Mouse (Mus musculus): ENCODE data around the gene Mtmr11. TPM values are rescaled to one million over a fixed set of nuclear protein-coding genes. Genes with fewer than 3 reads are reported as not detected.

Gene Mtmr11
- polyA plus RNA-seq, 1 experiment from 2014 or later: 11.6 TPM

DNA sequence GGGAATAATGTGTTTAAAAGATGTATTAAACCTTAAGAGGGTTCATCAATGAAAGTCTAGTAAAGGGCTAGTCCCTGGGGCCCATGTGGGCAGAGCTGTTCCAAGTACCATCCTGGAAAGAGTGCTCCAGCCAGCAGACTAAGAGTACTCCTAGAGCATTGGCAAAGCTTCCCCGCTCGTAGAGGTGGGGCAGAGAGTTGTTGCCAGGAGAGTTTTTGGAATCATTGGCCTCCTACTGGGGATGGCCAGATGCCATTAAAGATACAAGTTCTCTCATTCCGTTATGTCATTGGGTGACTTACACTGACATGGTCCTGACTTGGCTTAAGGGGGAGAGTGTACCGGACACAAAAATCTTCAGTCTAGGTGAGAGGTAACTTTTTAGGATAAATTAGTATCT, 17.7 kb downstream of the Mtmr11 start:
- Histone ChIP-seq H3K27ac (no peak overlapping the region), H3K9ac (no peak overlapping the region), H3K4me2 (replicated peaks) (no peak overlapping the region), H3K9me3 (ENCODE audit: control insufficient read depth, low read length) (no peaks in the 10 kb centered on the region), H3K4me1 (replicated peaks; ENCODE audit: control insufficient read depth, insufficient read depth, low read length) (peaks cover 27% of the 10 kb centered on the region), H3K36me3 (replicated peaks; ENCODE audit: control insufficient read depth, insufficient read depth) (peaks cover 40% of the 10 kb centered on the region), H3K27me3 (ENCODE audit: control insufficient read depth, insufficient read depth, low read length) (no peaks in the 10 kb centered on the region), H3K4me3 (replicated peaks; ENCODE audit: low read length) (no peak overlapping the region)
- ATAC-seq (ENCODE audit: low FRiP score): no peak
- WGBS: 57% methylated on average over 4 of the region's 4 CpGs
- DNase-seq (ENCODE audit: low spot score): no peak

DNA sequence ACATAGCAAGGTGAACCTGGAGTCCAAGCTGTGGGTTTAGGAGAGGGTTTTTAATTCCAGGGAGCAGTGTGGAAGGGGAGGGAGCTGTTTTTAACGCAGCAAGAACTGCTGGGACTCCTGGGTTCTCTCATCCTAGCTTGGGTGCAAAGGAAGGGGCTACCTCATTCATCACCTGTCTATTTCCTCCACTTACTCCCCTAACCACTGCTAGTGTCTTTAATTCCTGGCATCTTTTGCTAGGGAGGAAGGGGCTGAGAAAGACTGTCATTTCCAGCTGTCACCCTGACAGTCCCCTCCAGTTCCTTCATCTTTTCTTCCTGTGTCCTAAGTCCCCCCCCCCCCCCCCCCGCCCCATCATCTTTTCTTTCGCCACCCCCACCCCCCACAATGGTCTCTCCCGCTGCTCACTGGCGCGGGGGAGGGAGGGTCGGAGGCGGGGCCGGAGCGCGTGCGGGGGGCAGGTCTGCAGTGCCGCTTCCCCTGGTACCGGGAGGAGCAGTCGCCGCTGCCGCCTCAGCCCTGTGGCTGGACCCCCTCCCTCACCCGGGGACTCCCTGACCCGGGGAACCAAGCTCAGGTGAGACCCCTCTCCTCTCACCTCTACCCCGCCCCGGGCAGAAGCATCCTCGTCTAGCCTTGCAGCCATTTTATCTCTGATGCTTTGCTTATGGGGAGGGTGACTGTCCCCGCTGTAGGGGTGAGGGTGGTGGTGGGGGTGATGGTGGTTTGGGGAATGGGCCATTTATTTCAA, 19.1 kb downstream of the Mtmr11 start, which contains the start of gene Sv2a:
Gene Sv2a (plus strand): TSS at position 425 of the 751 bp plus-strand sequence.
- ATAC-seq (ENCODE audit: low FRiP score) (peak; percentile 80), DNase-seq (ENCODE audit: low spot score) (peak; percentile 62)
- 0% methylated on average over 14 of the region's 23 CpGs for WGBS
- H3K36me3 ChIP-seq (replicated peaks; ENCODE audit: control insufficient read depth, insufficient read depth): peaks cover 37% of the 10 kb centered on the region
- no peaks in the 10 kb centered on the region for H3K9me3 ChIP-seq (ENCODE audit: control insufficient read depth, low read length)
- peaks cover 27% of the 10 kb centered on the region for H3K4me1 ChIP-seq (replicated peaks; ENCODE audit: control insufficient read depth, insufficient read depth, low read length)
- H3K4me3 ChIP-seq (replicated peaks; ENCODE audit: low read length): peak within 1 kb of the TSS; percentile 60
- peak within 1 kb of the TSS; percentile 63 for H3K4me2 ChIP-seq (replicated peaks)
- H3K27me3 ChIP-seq (ENCODE audit: control insufficient read depth, insufficient read depth, low read length): no peaks in the 10 kb centered on the region
- peak within 1 kb of the TSS; percentile 79 for H3K9ac ChIP-seq
- peak within 1 kb of the TSS; percentile 85 for H3K27ac ChIP-seq

DNA sequence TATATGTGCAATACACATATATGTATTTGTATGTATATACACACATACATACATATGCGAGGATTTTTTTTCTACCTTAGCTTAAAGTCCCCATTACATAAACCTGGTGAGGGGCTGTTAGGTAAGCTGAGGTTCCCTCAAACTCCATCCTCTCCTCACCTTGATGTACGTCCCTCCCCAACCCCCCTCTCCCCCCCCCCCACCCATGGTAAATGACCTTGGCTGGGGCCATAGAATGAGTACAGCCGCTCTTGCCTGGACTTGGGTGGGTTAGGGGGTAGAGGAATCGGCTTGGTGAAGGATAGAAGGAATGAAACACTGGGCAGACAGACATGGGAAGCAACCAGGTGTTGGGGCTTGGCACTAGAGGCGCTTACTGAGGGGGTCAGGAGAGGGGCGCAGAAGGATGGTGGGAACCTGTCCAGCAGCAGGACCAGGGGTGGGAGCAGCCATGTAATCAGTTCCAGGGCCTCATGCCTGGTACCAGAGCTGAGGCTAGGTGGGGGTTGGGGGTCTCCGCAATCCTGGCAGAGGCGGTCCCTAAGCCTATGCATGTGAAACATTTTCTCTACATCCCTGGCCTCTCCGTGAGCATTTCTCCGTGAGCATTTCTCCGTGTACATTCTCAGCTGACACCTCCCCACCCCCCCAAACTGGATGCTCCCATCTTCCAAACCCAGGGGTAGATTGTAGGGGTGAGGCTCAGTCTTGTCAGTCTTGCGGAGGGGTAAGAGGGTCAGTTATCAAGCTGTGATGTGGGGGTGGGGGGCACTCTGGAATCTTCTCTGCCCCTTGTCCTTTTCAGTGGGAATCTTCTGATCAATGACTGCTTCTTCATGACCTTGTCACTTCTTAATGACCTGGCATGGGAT, 19.9 kb downstream of the Mtmr11 start:
- peak overlapping the region; percentile 79 for H3K9ac ChIP-seq
- H3K4me3 ChIP-seq (replicated peaks; ENCODE audit: low read length): peak overlapping the region; percentile 60
- ATAC-seq (ENCODE audit: low FRiP score) (peak; percentile 43), DNase-seq (ENCODE audit: low spot score) (no peak)
- no peaks in the 10 kb centered on the region for H3K27me3 ChIP-seq (ENCODE audit: control insufficient read depth, insufficient read depth, low read length)
- peak overlapping the region; percentile 63 for H3K4me2 ChIP-seq (replicated peaks)
- peaks cover 30% of the 10 kb centered on the region for H3K36me3 ChIP-seq (replicated peaks; ENCODE audit: control insufficient read depth, insufficient read depth)
- no peaks in the 10 kb centered on the region for H3K9me3 ChIP-seq (ENCODE audit: control insufficient read depth, low read length)
- WGBS: 27% methylated on average over 12 of the region's 12 CpGs
- H3K4me1 ChIP-seq (replicated peaks; ENCODE audit: control insufficient read depth, insufficient read depth, low read length): peaks cover 27% of the 10 kb centered on the region
- peak overlapping the region; percentile 85 for H3K27ac ChIP-seq

DNA sequence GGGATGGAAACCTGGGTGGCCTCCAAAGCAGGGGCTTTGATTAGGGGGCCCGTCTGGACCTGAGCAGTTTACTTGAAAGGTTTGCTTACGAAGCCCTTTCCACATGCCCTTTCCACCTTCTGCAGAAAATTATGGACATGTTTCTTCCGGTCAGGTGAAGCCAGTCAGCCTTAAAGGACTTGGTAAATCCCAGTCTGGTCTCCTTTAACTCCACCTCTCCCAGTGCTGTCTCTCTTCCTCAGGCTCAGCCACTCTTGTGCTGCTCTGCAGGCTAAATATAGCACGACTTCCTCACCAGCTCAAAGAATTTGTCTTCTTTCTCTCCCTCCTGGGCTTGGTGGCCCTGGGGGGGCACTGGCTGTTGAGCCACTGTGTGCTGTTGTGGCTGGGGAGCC, 20.6 kb downstream of the Mtmr11 start:
- Histone ChIP-seq H3K4me2 (replicated peaks) (peak overlapping the region; percentile 63), H3K27ac (peak overlapping the region; percentile 85), H3K27me3 (ENCODE audit: control insufficient read depth, insufficient read depth, low read length) (no peaks in the 10 kb centered on the region), H3K4me3 (replicated peaks; ENCODE audit: low read length) (peak overlapping the region; percentile 60), H3K36me3 (replicated peaks; ENCODE audit: control insufficient read depth, insufficient read depth) (peaks cover 30% of the 10 kb centered on the region), H3K9ac (peak overlapping the region; percentile 79), H3K4me1 (replicated peaks; ENCODE audit: control insufficient read depth, insufficient read depth, low read length) (peaks cover 27% of the 10 kb centered on the region), H3K9me3 (ENCODE audit: control insufficient read depth, low read length) (no peaks in the 10 kb centered on the region)
- WGBS: 26% methylated on average over 4 of the region's 4 CpGs
- DNase-seq (ENCODE audit: low spot score) (no peak), ATAC-seq (ENCODE audit: low FRiP score) (no peak)

DNA sequence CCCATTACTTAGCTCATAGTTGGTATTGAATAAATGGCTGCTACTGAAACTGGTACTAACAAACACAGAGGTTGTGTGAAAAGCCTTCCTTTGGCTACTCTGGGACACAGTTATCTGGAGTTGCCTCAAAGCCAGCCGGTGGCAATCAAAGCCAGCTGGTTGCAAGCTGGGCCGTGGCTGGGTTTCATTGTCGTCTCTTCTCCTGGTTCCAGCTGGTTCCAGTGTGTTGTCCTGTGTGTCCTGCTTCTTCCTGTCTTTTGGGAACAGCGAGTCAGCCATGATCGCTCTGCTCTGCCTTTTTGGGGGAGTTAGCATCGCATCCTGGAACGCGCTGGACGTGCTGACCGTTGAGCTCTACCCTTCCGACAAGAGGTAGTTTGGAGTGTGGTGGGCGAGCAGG, 31.2 kb downstream of the Mtmr11 start:
- H3K27ac ChIP-seq: no peak overlapping the region
- ATAC-seq (ENCODE audit: low FRiP score) (no peak), DNase-seq (ENCODE audit: low spot score) (no peak)
- H3K4me1 ChIP-seq (replicated peaks; ENCODE audit: control insufficient read depth, insufficient read depth, low read length): peaks cover 12% of the 10 kb centered on the region
- no peak overlapping the region for H3K9ac ChIP-seq
- no peaks in the 10 kb centered on the region for H3K27me3 ChIP-seq (ENCODE audit: control insufficient read depth, insufficient read depth, low read length)
- no peak overlapping the region for H3K4me2 ChIP-seq (replicated peaks)
- no peak overlapping the region for H3K4me3 ChIP-seq (replicated peaks; ENCODE audit: low read length)
- peaks cover 67% of the 10 kb centered on the region for H3K36me3 ChIP-seq (replicated peaks; ENCODE audit: control insufficient read depth, insufficient read depth)
- no peaks in the 10 kb centered on the region for H3K9me3 ChIP-seq (ENCODE audit: control insufficient read depth, low read length)
- WGBS: 69% methylated on average over 12 of the region's 12 CpGs

DNA sequence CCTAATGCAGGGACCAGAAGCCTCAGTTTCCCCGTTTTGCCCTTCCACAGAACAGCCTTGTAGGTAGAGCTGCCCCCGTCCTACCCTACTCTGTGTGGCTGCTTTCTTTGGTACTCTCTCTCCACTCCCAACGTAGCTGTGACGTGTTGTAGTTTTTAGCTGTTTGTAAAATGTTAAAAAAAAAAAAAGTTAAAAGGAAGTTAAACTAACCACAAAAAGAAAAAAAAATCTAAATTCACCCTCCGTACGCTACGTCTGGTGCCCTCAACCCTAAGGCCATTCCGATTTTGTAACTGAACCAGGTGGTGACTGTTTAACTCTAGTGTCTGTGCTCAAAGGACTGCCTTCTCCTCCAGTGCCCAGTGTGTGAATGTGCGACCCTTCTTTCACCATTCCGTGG, 33.2 kb downstream of the Mtmr11 start:
- Histone ChIP-seq H3K9me3 (ENCODE audit: control insufficient read depth, low read length) (no peaks in the 10 kb centered on the region), H3K36me3 (replicated peaks; ENCODE audit: control insufficient read depth, insufficient read depth) (peaks cover 49% of the 10 kb centered on the region), H3K27ac (no peak overlapping the region), H3K9ac (no peak overlapping the region), H3K27me3 (ENCODE audit: control insufficient read depth, insufficient read depth, low read length) (no peaks in the 10 kb centered on the region), H3K4me2 (replicated peaks) (no peak overlapping the region), H3K4me3 (replicated peaks; ENCODE audit: low read length) (no peak overlapping the region), H3K4me1 (replicated peaks; ENCODE audit: control insufficient read depth, insufficient read depth, low read length) (peaks cover 16% of the 10 kb centered on the region)
- 90% methylated on average over 10 of the region's 10 CpGs for WGBS
- ATAC-seq (ENCODE audit: low FRiP score) (no peak), DNase-seq (ENCODE audit: low spot score) (no peak)

DNA sequence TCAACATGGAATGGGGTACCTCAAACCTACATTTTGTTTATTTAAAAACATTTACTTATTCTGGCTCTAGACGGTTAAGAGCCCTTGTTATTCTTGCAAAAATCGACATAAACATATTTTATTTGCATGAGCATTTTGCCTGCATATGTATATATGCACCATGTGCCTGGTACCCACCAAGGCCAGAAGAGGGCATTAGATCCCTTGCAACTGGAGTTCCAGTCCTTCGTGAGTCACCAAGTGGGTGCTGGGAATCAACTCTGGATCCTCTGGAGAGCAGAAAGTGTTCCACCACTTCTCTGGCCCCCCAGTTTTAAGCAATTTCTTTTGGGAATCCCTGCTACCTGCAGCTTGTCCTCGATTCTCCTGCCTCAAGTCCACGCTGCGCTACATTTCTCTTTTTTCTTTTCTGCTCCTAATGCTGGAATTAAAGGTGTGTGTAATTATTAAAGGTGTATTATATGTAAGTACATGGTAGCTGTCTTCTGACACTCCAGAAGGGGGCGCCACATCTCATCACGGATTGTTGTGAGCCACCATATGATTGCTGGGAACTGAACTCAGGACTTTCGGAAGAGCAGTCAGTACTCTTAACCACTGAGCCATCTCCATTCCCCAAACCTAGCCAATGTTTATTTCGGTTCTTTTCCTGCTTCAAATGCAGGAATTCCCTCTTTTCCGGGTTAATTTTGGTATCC, 34.0 kb downstream of the Mtmr11 start:
- Histone ChIP-seq H3K27me3 (ENCODE audit: control insufficient read depth, insufficient read depth, low read length) (no peaks in the 10 kb centered on the region), H3K4me2 (replicated peaks) (peak overlapping the region; percentile 76), H3K9ac (no peak overlapping the region), H3K36me3 (replicated peaks; ENCODE audit: control insufficient read depth, insufficient read depth) (peaks cover 41% of the 10 kb centered on the region), H3K4me3 (replicated peaks; ENCODE audit: low read length) (peak overlapping the region; percentile 53; the same call in 1 of the 2 replicates), H3K27ac (peak overlapping the region; percentile 97; the same call in 1 of the 2 replicates), H3K9me3 (ENCODE audit: control insufficient read depth, low read length) (no peaks in the 10 kb centered on the region), H3K4me1 (replicated peaks; ENCODE audit: control insufficient read depth, insufficient read depth, low read length) (peaks cover 16% of the 10 kb centered on the region)
- no peak for DNase-seq (ENCODE audit: low spot score)
- no peak for ATAC-seq (ENCODE audit: low FRiP score)
- 93% methylated on average over 11 of the region's 11 CpGs for WGBS

DNA sequence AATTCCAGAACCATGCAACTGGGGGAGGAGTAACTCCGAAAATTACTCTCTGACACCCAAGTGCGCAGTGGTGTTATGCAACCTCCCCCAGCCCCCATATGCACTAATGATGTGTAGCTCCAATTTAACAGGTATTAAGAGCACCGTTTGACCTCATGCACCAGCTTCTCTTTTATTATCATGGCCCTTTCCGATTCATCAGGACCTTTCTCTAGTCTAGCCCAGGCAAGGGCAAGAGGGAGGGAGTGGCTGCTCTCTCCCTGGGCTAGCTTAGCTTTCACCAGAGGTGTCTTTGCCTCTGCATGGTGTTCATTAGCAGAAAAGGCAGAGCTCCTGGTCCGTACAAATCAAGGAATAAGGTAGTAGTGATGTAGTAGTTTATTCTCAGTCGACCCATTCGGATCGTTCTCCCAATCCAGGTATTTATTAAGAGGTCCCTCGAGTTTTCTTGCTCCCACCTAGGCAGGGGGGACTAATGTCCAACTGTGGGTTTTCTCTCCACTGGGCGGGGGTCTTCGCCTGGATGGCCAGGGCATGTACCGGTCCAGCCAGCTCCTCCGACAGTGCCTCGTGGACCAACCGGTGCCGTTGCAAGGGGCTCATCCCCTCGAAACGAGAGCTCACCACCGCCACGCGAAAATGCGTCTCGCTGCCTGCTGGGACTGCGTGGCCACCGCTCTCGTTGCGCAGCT, 34.8 kb downstream of the Mtmr11 start:
- H3K4me1 ChIP-seq (replicated peaks; ENCODE audit: control insufficient read depth, insufficient read depth, low read length): peaks cover 16% of the 10 kb centered on the region
- peak; percentile 1 for ATAC-seq (ENCODE audit: low FRiP score)
- H3K27ac ChIP-seq: peak overlapping the region; percentile 97
- H3K9ac ChIP-seq: peak overlapping the region; percentile 81
- DNase-seq (ENCODE audit: low spot score): peak; percentile 27
- H3K36me3 ChIP-seq (replicated peaks; ENCODE audit: control insufficient read depth, insufficient read depth): peaks cover 33% of the 10 kb centered on the region
- H3K4me3 ChIP-seq (replicated peaks; ENCODE audit: low read length): peak overlapping the region; percentile 53
- no peaks in the 10 kb centered on the region for H3K27me3 ChIP-seq (ENCODE audit: control insufficient read depth, insufficient read depth, low read length)
- H3K9me3 ChIP-seq (ENCODE audit: control insufficient read depth, low read length): no peaks in the 10 kb centered on the region
- WGBS: 19% methylated on average over 27 of the region's 27 CpGs
- peak overlapping the region; percentile 76 for H3K4me2 ChIP-seq (replicated peaks)
